Mouse (Mus musculus) lung, embryonic 14.5 days (tissue): ENCODE measurements at regions not wholly inside any gene's neighbourhood (a gene's known extent, or its start where the extent isn't known, plus 50 kb on each side); places are given as distances from the start of the nearest gene placed in this dataset.

Experiments
- ATAC-seq: fragments of 200-750 bp; cut with Nextera tagmentation; 2 replicates; pipeline ENCODE4 v1.8.0; 2017; ENCODE audit warnings: mild to moderate bottlenecking, moderate TSS enrichment, moderate library complexity; ENCODE audit not compliant: insufficient read depth
- DNase-seq: peaks from one replicate; pipeline ENCODE4 v3.0.0-alpha.2; 2015
- H3K27ac ChIP-seq: fragments of 300-500 bp; sonication (generic); 2 replicates; pipeline ENCODE4 v1.5.1; 2014; ENCODE audit warnings: low read depth, mild to moderate bottlenecking, moderate library complexity
- H3K27me3 ChIP-seq: fragments of 300-500 bp; sonication (generic); 2 replicates; pipeline ENCODE4 v1.6.1; 2014; ENCODE audit warnings: low read length, control low read depth; ENCODE audit not compliant: insufficient read depth
- H3K36me3 ChIP-seq: fragments of 300-500 bp; sonication (generic); 2 replicates; pipeline ENCODE4 v1.6.1; 2014; ENCODE audit warnings: control low read depth; ENCODE audit not compliant: insufficient read depth
- H3K4me1 ChIP-seq: fragments of 300-500 bp; sonication (generic); 2 replicates; pipeline ENCODE4 v1.6.1; 2014; ENCODE audit warnings: antibody characterized with exemption, control low read depth; ENCODE audit not compliant: insufficient read depth
- H3K4me2 ChIP-seq: fragments of 300-500 bp; sonication (generic); 2 replicates; pipeline ENCODE4 v1.6.1; 2014; ENCODE audit warnings: mild to moderate bottlenecking
- H3K4me3 ChIP-seq: fragments of 300-500 bp; sonication (generic); 2 replicates; pipeline ENCODE4 v1.5.1; 2014; ENCODE audit warnings: low read depth, low read length
- H3K9ac ChIP-seq: fragments of 300-500 bp; sonication (generic); 2 replicates; pipeline ENCODE4 v1.6.1; 2014
- H3K9me3 ChIP-seq: fragments of 300-500 bp; sonication (generic); 2 replicates; pipeline ENCODE4 v1.6.1; 2016; ENCODE audit warnings: low read depth, low read length, control low read depth
- CTCF ChIP-seq: IDR thresholded peaks from 2 replicates; pipeline ENCODE4 v1.5.1; 2016; ENCODE audit warnings: antibody characterized with exemption, low read depth
- WGBS: fragments of 180-500 bp; shearing (Covaris S2); extraction: QIAGEN DNeasy Blood & Tissue Kit; methylation state at CpG from one replicate; pipeline ENCODE4 v1.1.7; 2014; 5-methylcytosine and 5-hydroxymethylcytosine counted together

- TF ChIP-seq CTCF: no peak
- Histone ChIP-seq H3K4me3 (no peak overlapping the region), H3K4me1 (no peaks in the 10 kb centered on the region), H3K36me3 (no peaks in the 10 kb centered on the region), H3K9me3 (no peaks in the 10 kb centered on the region), H3K27ac (no peak overlapping the region), H3K4me2 (no peak overlapping the region), H3K27me3 (no peaks in the 10 kb centered on the region), H3K9ac (no peak overlapping the region)
- DNase-seq (no peak), ATAC-seq (no peak)
- WGBS: 80% methylated on average over 5 of the region's 5 CpGs
Measured at GRCm38 (mm10) chr9:113213930-113214329, 494.1 kb downstream of the Pdcd6ip start.

- Histone ChIP-seq H3K4me3 (no peak overlapping the region), H3K9me3 (no peaks in the 10 kb centered on the region), H3K4me1 (no peaks in the 10 kb centered on the region), H3K9ac (no peak overlapping the region), H3K27me3 (no peaks in the 10 kb centered on the region), H3K36me3 (no peaks in the 10 kb centered on the region), H3K4me2 (no peak overlapping the region), H3K27ac (no peak overlapping the region)
- DNase-seq (no peak), ATAC-seq (no peak)
- 85% methylated on average over 2 of the region's 2 CpGs for WGBS
- TF ChIP-seq CTCF: no peak
Measured at GRCm38 (mm10) chr9:113212389-113212788, 495.7 kb downstream of the Pdcd6ip start.

- Histone ChIP-seq H3K4me1 (no peaks in the 10 kb centered on the region), H3K9me3 (no peaks in the 10 kb centered on the region), H3K9ac (no peak overlapping the region), H3K4me2 (no peak overlapping the region), H3K27me3 (no peaks in the 10 kb centered on the region), H3K27ac (no peak overlapping the region), H3K4me3 (no peak overlapping the region), H3K36me3 (no peaks in the 10 kb centered on the region)
- 45% methylated on average over 4 of the region's 4 CpGs for WGBS
- ATAC-seq (no peak), DNase-seq (no peak)
- no peak for TF ChIP-seq CTCF
Measured at GRCm38 (mm10) chr9:113208181-113208580, 499.9 kb downstream of the Pdcd6ip start.

GRCm38 (mm10) chr9:113199241-113199640 is 508.8 kb downstream of the Pdcd6ip start:
- no peaks in the 10 kb centered on the region for H3K4me1 ChIP-seq
- no peak overlapping the region for H3K9ac ChIP-seq
- H3K4me3 ChIP-seq: no peak overlapping the region
- no peak for ATAC-seq
- H3K27me3 ChIP-seq: no peaks in the 10 kb centered on the region
- no peaks in the 10 kb centered on the region for H3K9me3 ChIP-seq
- 88% methylated on average over 4 of the region's 4 CpGs for WGBS
- no peak for DNase-seq
- TF ChIP-seq CTCF: no peak
- no peak overlapping the region for H3K4me2 ChIP-seq
- H3K27ac ChIP-seq: no peak overlapping the region
- H3K36me3 ChIP-seq: no peaks in the 10 kb centered on the region

- no peak overlapping the region for H3K9ac ChIP-seq
- DNase-seq (no peak), ATAC-seq (no peak)
- no peaks in the 10 kb centered on the region for H3K36me3 ChIP-seq
- H3K9me3 ChIP-seq: no peaks in the 10 kb centered on the region
- 60% methylated on average over 4 of the region's 4 CpGs for WGBS
- no peaks in the 10 kb centered on the region for H3K4me1 ChIP-seq
- no peak overlapping the region for H3K4me3 ChIP-seq
- no peak overlapping the region for H3K4me2 ChIP-seq
- H3K27me3 ChIP-seq: no peaks in the 10 kb centered on the region
- no peak for TF ChIP-seq CTCF
- H3K27ac ChIP-seq: no peak overlapping the region
Measured at GRCm38 (mm10) chr9:113195556-113195955, 512.5 kb downstream of the Pdcd6ip start.

- H3K9me3 ChIP-seq: no peaks in the 10 kb centered on the region
- no peak overlapping the region for H3K4me3 ChIP-seq
- H3K36me3 ChIP-seq: no peaks in the 10 kb centered on the region
- TF ChIP-seq CTCF: no peak
- 53% methylated on average over 3 of the region's 3 CpGs for WGBS
- ATAC-seq: no peak
- no peaks in the 10 kb centered on the region for H3K27me3 ChIP-seq
- H3K4me2 ChIP-seq: no peak overlapping the region
- H3K9ac ChIP-seq: no peak overlapping the region
- no peaks in the 10 kb centered on the region for H3K4me1 ChIP-seq
- DNase-seq: no peak
- H3K27ac ChIP-seq: no peak overlapping the region
Measured at GRCm38 (mm10) chr9:113192773-113193172, 515.3 kb downstream of the Pdcd6ip start.

- Histone ChIP-seq H3K4me1 (no peaks in the 10 kb centered on the region), H3K4me2 (no peak overlapping the region), H3K4me3 (no peak overlapping the region), H3K36me3 (no peaks in the 10 kb centered on the region), H3K27me3 (no peaks in the 10 kb centered on the region), H3K9me3 (no peaks in the 10 kb centered on the region), H3K9ac (no peak overlapping the region), H3K27ac (no peak overlapping the region)
- 69% methylated on average over 3 of the region's 3 CpGs for WGBS
- DNase-seq: no peak
- no peak for TF ChIP-seq CTCF
- no peak for ATAC-seq
Measured at GRCm38 (mm10) chr9:113191163-113191562, 516.9 kb downstream of the Pdcd6ip start.

GRCm38 (mm10) chr9:113181182-113181581 is 526.9 kb downstream of the Pdcd6ip start:
- Histone ChIP-seq H3K36me3 (no peaks in the 10 kb centered on the region), H3K27me3 (no peaks in the 10 kb centered on the region), H3K9me3 (no peaks in the 10 kb centered on the region), H3K4me2 (no peak overlapping the region), H3K4me1 (no peaks in the 10 kb centered on the region), H3K4me3 (no peak overlapping the region), H3K9ac (no peak overlapping the region), H3K27ac (no peak overlapping the region)
- DNase-seq (no peak), ATAC-seq (no peak)
- 59% methylated on average over 8 of the region's 8 CpGs for WGBS
- TF ChIP-seq CTCF: no peak
